Mouse (Mus musculus) spleen, adult 12 weeks (tissue): ENCODE measurements around the gene Hfe2.
"Not testable (repeated sequence)": the region's sequence is repeated elsewhere in the genome, so short reads cannot be mapped to it uniquely, and the experiment has no call there.

ENCODE experiments used
- DNase-seq: peaks from one replicate; pipeline ENCODE4 v3.0.0; 2022; ENCODE audit warnings: low spot score

Hfe2 gene

DNA sequence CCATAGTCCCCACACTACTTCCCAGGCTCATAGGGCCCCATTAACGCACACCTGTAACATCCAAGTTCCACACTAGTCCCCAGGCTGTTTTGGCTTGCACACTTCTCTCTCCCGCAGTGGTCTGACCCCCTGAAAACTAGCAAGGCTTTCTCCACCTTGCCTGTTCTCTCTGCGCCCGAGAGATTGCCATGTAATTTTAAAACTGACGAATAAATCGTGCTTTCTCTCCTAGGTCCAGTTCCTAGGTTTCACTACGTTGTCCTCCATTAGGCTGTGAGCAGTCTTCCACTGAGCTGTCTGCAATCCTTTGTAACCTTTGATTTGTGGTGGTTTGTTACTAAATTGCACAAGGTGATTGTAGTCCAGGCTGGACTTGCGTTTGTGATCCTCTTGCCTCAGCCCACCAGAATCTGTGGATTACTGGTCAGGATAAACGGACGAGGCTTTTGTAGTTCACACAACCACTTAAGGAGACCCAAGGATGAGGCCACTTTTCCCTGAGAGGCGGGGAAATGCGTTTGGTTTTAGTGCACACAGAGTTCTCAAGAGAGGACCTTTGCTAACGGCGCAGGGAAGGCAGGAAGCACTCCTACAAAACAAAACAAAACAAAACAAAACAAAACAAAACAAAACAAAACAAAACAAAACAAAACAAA is 28.2 kb upstream of the Hfe2 start:
- not testable (repeated sequence) for DNase-seq

DNA sequence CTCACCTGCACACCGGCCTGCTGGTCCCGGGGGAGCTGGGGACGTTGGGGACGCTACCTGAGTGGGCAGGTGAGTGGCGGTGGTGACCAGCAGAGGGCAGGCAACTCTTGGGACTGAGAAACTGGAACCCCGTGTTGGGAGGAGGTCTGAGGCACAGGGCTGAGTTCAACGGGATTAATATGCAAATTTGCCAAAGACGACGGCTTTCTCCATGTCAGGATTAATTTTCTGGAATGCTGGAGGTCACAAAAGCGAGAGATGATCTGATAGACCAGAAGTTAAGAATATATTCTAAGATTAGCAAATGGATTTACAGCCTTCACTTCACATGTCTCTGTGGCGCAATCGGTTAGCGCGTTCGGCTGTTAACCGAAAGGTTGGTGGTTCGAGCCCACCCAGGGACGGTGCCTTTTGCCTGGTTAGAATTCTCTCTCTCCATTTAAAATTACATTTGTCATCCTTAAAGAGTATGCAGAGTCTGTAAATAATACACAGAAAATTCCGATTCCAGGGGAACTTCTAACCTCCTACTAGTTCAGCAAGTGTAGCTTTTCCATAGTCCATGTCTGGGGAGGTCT is 27.4 kb upstream of the Hfe2 start:
- peak; percentile 67 for DNase-seq

DNA sequence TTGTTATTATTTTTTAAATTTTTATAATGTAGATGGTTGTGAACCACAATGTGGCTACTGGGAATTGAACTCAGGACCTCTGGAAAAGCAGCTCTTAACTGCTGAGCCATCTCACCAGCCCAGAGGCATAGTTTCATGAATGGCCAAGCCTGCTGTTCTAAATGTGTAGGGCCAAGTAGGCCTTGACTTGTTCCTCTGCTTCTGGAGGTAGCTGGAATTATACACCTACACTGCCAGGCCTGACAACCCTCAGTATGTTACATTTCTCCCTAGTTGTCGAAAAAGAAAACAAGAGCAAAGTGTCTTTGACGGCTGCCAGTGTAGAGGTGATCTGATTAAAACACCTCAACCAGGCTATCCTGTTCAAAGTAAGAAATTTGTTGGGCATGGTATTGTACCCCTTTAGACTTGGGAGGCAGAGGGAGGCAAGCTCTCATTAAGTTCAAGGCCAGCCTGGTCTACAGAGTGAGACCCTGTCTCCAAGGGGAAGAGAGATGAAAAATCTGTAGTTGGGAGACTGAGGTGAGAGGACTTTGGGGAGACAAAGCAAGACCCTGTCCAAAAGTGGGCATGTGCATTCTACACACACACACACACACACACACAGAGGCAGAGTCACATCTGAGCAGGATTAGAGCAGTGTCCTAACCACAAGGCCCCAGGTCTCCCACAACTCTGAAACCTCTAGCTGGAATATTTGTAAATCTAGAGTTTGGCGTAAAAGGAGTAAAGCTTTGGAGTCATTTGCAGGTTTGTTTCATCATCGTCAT is 26.3 kb upstream of the Hfe2 start:
- no peak for DNase-seq

DNA sequence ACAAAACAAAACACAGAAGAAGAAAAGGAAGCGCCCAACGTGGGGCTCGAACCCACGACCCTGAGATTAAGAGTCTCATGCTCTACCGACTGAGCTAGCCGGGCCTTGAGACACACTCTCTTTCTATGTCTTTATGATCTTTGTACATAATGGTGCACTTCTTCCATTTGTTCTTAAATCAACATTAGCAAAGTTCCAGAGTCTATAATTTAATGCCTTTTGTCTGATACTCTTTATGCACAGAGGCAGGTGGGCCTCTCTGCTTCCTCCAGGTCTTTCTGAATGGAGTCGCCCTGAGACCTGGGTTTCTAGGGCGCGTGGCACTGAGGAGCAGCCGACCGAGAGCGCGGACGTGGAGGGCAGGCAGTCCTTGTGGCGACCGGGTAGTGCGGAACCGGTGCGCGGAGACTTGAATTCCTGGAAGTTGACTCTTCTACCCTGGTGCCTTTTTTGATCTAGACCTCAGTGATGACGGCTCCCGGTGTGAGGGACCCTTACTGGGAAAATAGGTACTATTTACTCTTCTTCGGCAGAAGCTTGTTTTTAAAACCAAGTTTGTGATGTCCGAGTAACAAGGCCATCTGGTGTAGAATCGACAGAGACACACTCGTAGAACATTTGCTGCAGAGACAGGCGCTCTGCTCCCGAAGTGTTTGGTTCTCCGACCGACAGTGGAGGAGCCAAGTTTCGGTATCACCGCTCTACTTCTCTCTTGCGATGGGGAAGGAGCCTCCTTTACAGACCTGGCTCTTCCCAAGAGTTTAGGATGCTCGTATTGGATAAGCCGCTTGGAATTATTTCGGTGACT is 25.3 kb upstream of the Hfe2 start:
- DNase-seq, result peak; percentile 74

DNA sequence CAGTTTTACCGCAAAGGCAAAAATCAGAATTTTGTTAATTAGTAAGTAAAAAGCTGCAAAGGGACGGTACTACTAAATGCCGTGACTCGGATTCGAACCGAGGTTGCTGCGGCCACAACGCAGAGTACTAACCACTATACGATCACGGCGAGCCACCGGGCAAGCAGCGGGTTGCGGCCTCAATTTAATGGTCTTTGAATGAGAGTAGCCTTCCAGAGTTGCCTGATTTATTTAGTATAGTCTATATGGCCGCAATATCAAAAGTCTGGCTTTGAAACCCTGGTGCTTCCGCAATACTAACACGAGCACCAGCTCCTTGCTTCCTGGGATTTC is 24.7 kb upstream of the Hfe2 start:
- peak; percentile 92 for DNase-seq

DNA sequence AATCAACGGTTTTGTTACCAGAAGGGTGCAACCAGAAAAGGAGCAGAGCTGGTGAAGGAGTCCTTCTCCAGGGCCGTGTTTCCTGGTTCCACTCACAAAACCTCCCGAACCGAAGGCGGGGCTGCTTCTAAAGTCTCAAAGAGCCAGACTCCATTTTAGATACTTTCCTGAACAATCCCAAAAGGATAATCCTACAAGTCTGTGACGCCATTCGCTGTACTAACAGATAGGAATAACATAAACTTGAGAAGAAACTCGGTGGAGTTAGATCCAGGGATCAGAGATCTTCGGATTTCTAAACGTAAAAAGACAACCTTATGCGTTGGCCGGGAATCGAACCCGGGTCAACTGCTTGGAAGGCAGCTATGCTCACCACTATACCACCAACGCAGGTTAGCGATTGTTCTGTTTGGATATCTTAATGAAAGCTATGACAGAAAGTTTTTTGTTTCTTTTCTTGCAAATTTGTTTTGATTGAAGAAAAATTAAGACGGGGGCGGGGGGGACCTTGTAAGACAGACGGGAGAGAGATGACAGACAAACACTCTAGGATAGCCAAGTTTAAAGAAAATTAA is 24.2 kb upstream of the Hfe2 start:
- DNase-seq, result peak; percentile 78

DNA sequence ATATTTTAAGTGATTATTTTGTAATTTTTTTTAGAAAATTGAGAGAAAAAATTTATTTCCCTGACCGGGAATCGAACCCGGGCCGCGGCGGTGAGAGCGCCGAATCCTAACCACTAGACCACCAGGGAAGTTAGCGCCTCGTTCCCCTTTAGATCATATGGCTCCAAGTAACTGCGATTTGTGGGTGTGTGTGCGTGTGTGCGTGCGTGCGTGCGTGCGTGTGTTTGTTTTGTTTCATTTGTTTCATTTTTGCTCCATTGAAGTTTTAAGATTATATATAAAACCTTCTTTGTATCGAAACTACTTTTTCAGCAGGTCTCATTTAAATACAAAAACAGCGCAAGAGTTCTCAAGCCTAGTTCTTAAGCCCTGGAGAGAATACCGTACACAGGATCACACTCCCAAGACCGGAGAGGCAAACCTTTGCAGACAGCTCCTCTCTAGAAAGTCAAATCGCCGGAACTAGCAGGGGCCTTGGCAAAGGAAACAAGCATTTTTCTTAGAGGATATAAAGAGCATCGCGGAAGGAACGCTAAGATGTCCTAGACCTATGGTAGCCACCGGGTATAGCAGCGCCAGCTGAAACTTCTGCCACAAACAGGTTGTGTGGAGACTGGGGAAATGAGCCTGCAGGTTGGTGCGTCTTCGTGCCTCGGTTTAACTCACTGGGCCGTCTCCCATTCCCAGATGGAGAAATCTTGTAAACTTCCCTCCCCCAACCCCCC is 23.4 kb upstream of the Hfe2 start:
- DNase-seq, result peak; percentile 84

DNA sequence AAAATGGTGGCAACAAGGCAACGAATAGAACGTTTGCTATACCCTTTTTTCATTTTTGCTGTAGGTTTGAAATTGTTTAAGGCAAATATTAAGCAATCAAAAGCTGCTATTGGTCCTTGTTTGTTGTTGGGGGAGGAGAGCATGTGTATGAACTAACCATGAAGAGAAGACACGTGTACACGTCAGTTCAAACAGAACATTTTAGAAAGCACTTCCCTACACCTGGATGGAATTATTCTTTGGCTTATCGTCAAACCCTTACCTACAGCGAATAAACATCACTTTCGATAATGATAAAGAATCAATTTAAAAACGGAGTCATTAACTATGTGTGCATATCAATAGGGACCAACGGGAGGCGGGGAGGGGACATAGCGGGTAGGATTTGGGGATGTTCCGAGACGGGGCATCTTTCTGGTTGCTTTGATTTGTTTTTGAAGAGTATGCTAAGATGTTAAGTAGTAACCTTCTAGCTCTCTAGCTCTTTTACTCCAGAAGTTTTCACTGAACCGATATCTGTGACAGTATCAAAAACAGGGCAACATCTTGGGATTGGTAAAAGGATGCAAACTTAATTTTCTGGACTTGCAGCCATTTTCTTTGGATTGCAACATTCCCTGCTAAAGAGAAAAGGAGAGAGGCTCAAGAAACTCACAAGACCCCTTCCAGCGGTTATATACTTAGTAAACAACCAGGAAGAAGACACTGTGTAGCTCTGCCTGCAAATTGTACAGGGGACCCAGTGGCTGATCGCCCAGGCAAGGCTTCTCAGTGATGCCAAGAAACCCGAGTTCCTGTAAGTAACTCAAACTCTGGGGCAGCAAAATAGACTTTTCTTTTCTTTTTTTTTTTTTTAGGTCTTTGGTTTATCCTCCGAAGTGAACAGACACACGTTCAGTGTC is 22.5 kb upstream of the Hfe2 start:
- no peak for DNase-seq

DNA sequence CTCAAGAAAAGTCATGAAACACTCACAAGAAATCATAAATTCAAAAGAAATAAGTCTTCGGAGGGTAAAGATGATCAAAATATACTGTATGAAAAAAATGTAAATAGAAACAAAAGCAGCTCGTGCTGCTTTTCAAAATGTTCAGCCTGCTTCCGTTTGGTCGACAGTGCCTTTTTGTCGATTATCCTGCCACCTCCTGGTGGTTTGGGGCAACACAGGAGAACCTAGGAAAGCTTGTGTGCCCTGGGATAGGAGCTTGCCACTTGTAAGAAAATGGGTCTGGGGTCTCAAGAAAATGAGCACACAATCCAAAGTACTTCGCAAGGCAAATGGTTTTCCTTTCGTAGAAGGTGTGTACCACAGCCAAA is 21.9 kb upstream of the Hfe2 start:
- peak; percentile 69 for DNase-seq

DNA sequence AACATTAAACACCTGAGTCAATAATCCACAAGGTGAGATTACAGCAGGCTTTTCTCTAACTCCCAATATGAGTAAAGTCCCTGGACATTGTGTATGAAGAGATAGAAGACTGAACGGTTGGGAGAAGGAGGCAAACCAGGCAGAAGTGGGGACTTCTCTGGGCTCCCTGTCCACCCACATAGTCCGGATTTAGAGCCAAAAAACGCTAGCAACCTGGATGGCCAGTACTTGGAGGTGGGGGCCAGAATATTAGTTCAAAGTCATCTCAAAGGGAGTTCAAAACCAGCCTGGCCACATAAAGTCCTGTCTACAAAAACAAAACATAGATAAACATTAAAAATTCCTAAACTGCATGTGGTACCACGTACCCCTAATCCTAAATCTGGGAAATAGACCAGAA is 21.0 kb upstream of the Hfe2 start:
- no peak for DNase-seq

DNA sequence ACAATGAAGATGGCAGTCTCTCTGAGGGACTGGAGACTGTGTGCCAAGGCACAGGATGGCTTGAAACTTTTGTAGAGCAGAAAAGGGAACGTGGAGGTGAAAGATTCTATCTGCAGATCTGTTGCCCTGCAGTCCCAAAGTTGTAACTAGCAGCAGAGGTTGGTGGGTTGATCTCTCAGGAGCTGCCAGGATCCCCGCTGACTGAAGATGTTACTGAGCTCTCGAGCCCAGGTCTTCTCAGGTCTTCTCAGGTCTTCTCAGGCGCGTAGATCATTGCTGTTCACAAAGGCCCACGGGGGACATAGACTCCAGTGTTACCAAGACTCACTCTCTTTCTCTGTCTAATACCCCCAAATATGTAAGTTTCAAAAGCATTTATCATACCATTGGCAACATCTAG is 20.0 kb upstream of the Hfe2 start:
- DNase-seq, result no peak

DNA sequence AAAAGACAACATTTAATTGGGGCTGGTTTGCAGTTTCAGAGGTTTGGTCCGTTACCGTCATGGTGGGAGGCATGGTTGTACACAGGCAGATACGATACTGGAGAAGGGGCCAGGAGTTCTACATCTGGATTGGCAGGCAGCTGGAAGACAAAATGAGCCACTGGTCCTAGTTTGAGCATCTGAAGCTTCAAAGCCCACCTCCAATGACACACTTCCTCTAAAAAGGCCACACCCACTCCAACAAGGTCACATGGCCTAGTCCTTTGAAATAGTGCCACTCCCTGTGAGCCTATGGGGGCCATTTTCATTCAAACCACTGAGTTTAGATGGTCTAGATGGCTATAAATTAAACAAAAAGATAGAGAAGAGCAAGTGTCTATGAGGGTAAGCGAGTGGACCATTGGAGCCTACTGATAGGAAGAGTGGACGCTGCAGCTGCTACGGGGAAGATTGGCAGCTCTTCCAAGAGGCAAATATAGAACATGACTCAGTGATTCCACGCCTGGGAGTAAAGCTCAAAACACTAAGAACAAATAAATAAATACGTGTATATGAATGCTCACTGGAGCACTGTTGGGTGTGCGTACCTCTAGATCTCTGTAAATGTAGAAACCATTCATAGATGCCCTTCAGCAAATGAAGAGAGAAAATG is 18.4 kb upstream of the Hfe2 start:
- DNase-seq, result no peak

DNA sequence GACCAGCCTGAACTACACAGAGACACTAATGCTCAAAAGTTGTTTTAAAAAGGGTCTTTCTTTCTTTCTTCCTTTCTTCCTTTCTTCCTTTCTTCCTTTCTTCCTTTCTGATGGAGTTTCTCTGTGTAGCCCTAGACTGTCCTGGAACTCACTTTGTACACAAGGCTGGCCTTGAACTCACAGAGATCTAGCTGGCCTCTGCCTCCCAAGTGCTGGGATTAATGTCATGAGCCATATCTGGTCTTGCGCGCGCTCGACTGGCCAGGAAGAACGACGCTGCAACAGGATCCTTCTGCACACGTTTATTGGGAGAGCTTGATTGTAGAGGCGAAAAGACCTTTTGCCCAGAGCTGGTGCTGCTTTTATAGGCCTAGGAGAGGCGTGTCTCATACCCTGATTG is 17.0 kb upstream of the Hfe2 start:
- DNase-seq, result not testable (repeated sequence)

DNA sequence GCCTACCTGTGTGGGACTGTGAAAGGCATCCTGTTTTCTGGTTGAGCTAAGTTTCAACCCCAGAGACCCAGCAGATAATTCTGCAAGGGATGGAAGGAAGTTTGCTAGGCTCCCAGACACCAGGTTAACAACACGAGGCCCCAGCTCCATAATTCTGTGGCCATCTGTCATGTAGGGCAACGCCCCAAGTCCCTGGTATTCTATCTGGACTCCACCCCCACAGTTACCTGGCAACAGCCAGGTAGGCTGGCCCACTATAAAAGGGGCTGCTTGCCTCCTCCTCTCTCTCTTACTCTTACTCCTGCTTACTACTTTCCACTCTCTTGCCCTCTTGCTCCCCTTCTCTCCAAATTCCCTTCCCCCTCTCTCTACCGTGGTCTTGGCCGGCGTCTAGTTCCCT is 4.8 kb upstream of the Hfe2 start:
- DNase-seq, result no peak

DNA sequence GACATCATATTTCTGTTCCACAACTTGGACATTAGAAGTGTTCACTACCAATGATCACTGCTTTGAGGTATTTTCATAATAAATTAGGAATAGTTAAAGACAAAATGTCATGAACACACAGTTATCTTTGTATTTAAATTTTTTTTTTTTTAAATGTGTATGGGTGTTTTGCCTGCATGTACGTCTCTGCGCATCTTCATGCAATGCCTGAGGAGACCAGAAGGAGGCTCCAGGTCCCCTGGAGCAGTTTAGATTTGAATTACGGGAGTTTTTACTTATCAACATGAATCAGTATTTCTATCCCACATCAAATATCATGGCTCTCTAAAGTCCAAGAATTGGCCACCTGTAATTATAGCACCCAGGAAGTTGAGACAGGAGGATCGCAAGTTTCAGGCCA is 2.8 kb upstream of the Hfe2 start:
- DNase-seq, result no peak

DNA sequence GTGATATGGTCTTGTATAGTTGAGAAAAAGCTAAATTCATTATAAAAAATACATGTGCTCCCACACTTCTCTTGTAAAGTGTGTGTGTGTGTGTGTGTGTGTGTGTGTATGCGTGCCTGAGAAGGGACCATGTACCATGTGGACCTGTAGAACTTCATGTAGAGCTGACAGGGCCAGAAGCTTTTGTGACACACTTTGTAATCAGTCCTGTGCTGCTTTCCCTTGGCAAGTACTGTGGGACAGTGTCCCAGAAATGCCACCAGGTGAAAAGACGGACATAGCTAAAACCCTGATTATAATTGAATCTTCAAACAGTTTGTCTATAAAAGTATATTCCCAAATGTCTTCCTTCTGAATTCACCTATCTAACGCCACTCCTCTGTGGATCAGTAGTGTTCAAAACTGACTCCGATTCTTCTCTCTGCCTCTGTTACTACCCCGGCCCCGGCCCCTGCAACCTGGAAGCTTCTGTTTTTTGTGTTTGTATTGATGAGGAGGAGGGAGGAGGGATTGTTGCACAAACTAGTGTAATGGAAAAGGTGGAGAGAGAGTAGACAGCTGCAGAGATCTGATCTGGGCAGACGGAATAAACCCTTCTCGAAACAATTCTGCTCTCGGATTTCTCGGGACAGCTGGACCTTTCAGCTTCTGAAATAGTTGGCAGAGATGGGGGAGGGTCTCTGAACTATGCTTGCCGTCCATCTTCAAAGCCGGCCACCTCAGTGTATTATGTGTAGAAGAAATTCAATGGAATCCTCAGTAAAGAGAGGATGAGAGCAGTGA is 753 bp upstream of the Hfe2 start:
- DNase-seq, result no peak

DNA sequence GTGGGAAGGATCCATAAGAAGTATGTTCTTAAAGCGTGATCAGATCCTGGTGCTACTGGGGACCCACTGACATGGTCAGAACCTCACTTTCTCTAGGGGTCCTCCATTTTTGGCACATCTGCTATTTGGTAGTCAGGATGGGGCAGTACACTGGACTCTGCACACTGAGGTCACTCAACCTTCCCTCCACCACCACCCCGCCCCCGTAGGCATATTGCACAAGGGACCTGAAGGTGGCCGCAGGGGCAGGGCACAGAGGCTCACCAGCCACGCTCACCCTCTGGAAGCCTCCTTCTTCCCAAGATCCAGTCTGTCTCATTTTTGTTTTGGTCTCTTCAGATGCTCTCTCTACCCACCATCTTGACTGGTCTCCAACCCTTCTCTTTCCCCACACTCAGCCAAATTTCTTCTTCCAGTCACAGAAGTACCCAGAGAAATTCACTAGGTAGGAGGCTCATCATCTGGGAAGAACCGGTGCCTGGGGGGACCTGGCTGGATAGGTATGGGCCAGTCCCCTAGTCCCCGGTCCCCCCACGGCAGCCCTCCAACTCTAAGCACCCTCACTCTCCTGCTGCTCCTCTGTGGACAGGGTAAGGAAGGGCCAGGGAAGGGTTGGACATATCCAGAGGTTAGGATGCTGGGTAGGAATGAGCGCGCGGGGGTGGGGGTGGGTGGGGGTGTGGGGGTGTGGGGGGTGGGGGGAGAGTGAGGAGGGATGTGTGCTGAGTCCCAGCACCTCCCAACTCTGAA is 1.2 kb downstream of the Hfe2 start:
- no peak for DNase-seq

DNA sequence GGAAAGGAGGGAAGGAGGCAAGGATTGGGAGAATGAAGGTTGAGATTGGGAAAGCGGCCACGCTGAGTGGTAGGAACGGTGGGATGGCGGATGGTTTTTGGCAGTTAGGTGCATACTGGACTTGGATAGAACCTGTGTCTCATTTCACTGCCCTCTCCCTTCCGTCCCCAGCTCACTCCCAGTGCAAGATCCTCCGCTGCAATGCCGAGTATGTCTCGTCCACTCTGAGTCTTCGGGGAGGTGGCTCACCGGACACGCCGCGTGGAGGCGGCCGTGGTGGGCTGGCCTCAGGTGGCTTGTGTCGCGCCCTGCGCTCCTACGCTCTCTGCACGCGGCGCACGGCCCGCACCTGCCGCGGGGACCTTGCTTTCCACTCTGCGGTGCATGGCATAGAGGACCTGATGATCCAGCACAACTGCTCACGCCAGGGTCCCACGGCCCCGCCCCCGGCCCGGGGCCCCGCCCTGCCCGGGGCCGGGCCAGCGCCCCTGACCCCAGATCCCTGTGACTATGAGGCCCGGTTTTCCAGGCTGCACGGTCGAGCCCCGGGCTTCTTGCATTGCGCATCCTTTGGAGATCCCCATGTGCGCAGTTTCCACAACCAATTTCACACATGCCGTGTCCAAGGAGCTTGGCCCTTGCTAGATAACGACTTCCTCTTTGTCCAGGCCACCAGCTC is 2.0 kb downstream of the Hfe2 start:
- no peak for DNase-seq
